Mouse (Mus musculus): ENCODE measurements around the gene Hmgcr. TPM values are rescaled to one million over a fixed set of nuclear protein-coding genes. Genes with fewer than 3 reads are reported as not detected.
A peak's percentile ranks its signal among the peaks of the same experiment; 100 is the strongest.

Hmgcr gene
- total RNA-seq (2012; rRNA removed) = 143 and 202 TPM in 2 replicates

- Histone ChIP-seq H3K27ac (ENCODE audit: insufficient read depth, low read depth, low read length, poor library complexity, severe bottlenecking) (peak within 1 kb of the TSS; percentile 56), H3K4me3 (ENCODE audit: insufficient read depth in 1 of 2, low read depth in 1 of 2, low read length in 2 of 2, poor library complexity in 1 of 2, severe bottlenecking in 1 of 2) (peak within 1 kb of the TSS; percentile 83 to 85), H3K4me1 (ENCODE audit: control insufficient read depth in 2 of 2, insufficient read depth in 2 of 2, low read length in 2 of 2, poor library complexity in 1 of 2) (peaks cover 11 to 14% of the 10 kb centered on the region in 2 experiments; a peak in 3 of 4 replicates), H3K9me3 (ENCODE audit: control insufficient read depth, insufficient read depth, low read depth, low read length) (no peaks in the 10 kb centered on the region), H3K9ac (ENCODE audit: insufficient read depth, low read depth, low read length, poor library complexity, severe bottlenecking) (peak within 1 kb of the TSS; percentile 87), H3K36me3 (ENCODE audit: control insufficient read depth, insufficient read depth, low read length, poor library complexity, severe bottlenecking) (peaks cover 11% of the 10 kb centered on the region)
- TF ChIP-seq MAFK (IDR thresholded peaks at IDR 0.05; ENCODE audit: insufficient read depth, low read depth, low read length) (no peak), HCFC1 (IDR thresholded peaks at IDR 0.05; ENCODE audit: borderline replicate concordance, insufficient read depth, low read length) (no peak), CHD2 (IDR thresholded peaks at IDR 0.05; ENCODE audit: low read depth, low read length) (no peak), ZC3H11A (IDR thresholded peaks at IDR 0.05; ENCODE audit: borderline replicate concordance, low read depth, low read length) (no peak), ZNF384 (IDR thresholded peaks at IDR 0.05; ENCODE audit: low read depth, low read length) (no peak)
- DNase-seq (ENCODE audit: low read depth, low spot score) = peak; percentile 91
- in situ Hi-C loops (cut with MboI; ENCODE audit: low sequenced_read_pairs in 2 of 2, unreplicated experiment in 2 of 2) = no loop called here
Measured at GRCm38 (mm10) chr13:96670406-96671077, at the start of gene Hmgcr. TSS of gene Hmgcr (minus strand) at chr13:96670936.

GRCm38 (mm10) chr13:96720003-96720402 lies 49.3 kb upstream of the Hmgcr start:
- Histone ChIP-seq H3K27ac (ENCODE audit: insufficient read depth, low read depth, low read length, poor library complexity, severe bottlenecking) (no peak overlapping the region), H3K9ac (ENCODE audit: insufficient read depth, low read depth, low read length, poor library complexity, severe bottlenecking) (no peak overlapping the region), H3K4me3 (ENCODE audit: insufficient read depth in 1 of 2, low read depth in 1 of 2, low read length in 2 of 2, poor library complexity in 1 of 2, severe bottlenecking in 1 of 2) (no peak overlapping the region), H3K36me3 (ENCODE audit: control insufficient read depth, insufficient read depth, low read length, poor library complexity, severe bottlenecking) (no peaks in the 10 kb centered on the region), H3K9me3 (ENCODE audit: control insufficient read depth, insufficient read depth, low read depth, low read length) (no peaks in the 10 kb centered on the region), H3K4me1 (ENCODE audit: control insufficient read depth in 2 of 2, insufficient read depth in 2 of 2, low read length in 2 of 2, poor library complexity in 1 of 2) (no peaks in the 10 kb centered on the region)
- TF ChIP-seq HCFC1 (IDR thresholded peaks at IDR 0.05; ENCODE audit: borderline replicate concordance, insufficient read depth, low read length) (no peak), MAFK (IDR thresholded peaks at IDR 0.05; ENCODE audit: insufficient read depth, low read depth, low read length) (no peak), CHD2 (IDR thresholded peaks at IDR 0.05; ENCODE audit: low read depth, low read length) (no peak), ZC3H11A (IDR thresholded peaks at IDR 0.05; ENCODE audit: borderline replicate concordance, low read depth, low read length) (no peak), ZNF384 (IDR thresholded peaks at IDR 0.05; ENCODE audit: low read depth, low read length) (no peak)
- no peak for DNase-seq (ENCODE audit: low read depth, low spot score)
- in situ Hi-C loops (cut with MboI; ENCODE audit: low sequenced_read_pairs in 2 of 2, unreplicated experiment in 2 of 2) = no loop called here

- H3K9me3 ChIP-seq (ENCODE audit: control insufficient read depth, insufficient read depth, low read depth, low read length) = no peaks in the 10 kb centered on the region
- in situ Hi-C loops (cut with MboI; ENCODE audit: low sequenced_read_pairs in 2 of 2, unreplicated experiment in 2 of 2) = no loop called here
- TF ChIP-seq MAFK (IDR thresholded peaks at IDR 0.05; ENCODE audit: insufficient read depth, low read depth, low read length) = no peak
- TF ChIP-seq CHD2 (IDR thresholded peaks at IDR 0.05; ENCODE audit: low read depth, low read length) = no peak
- no peak for TF ChIP-seq HCFC1 (IDR thresholded peaks at IDR 0.05; ENCODE audit: borderline replicate concordance, insufficient read depth, low read length)
- no peak for TF ChIP-seq ZNF384 (IDR thresholded peaks at IDR 0.05; ENCODE audit: low read depth, low read length)
- TF ChIP-seq ZC3H11A (IDR thresholded peaks at IDR 0.05; ENCODE audit: borderline replicate concordance, low read depth, low read length) = no peak
- H3K36me3 ChIP-seq (ENCODE audit: control insufficient read depth, insufficient read depth, low read length, poor library complexity, severe bottlenecking) = no peaks in the 10 kb centered on the region
- no peaks in the 10 kb centered on the region for H3K4me1 ChIP-seq (ENCODE audit: control insufficient read depth in 2 of 2, insufficient read depth in 2 of 2, low read length in 2 of 2, poor library complexity in 1 of 2)
- no peak for DNase-seq (ENCODE audit: low read depth, low spot score)
- H3K4me3 ChIP-seq (ENCODE audit: insufficient read depth in 1 of 2, low read depth in 1 of 2, low read length in 2 of 2, poor library complexity in 1 of 2, severe bottlenecking in 1 of 2) = no peak overlapping the region
- H3K27ac ChIP-seq (ENCODE audit: insufficient read depth, low read depth, low read length, poor library complexity, severe bottlenecking) = no peak overlapping the region
- H3K9ac ChIP-seq (ENCODE audit: insufficient read depth, low read depth, low read length, poor library complexity, severe bottlenecking) = no peak overlapping the region
Measured at GRCm38 (mm10) chr13:96717821-96718220, 47.1 kb upstream of the Hmgcr start.

- H3K4me3 ChIP-seq (ENCODE audit: insufficient read depth in 1 of 2, low read depth in 1 of 2, low read length in 2 of 2, poor library complexity in 1 of 2, severe bottlenecking in 1 of 2) = no peak overlapping the region
- no peak overlapping the region for H3K27ac ChIP-seq (ENCODE audit: insufficient read depth, low read depth, low read length, poor library complexity, severe bottlenecking)
- H3K4me1 ChIP-seq (ENCODE audit: control insufficient read depth in 2 of 2, insufficient read depth in 2 of 2, low read length in 2 of 2, poor library complexity in 1 of 2) = no peaks in the 10 kb centered on the region
- DNase-seq (ENCODE audit: low read depth, low spot score) = no peak
- in situ Hi-C loops (cut with MboI; ENCODE audit: low sequenced_read_pairs in 2 of 2, unreplicated experiment in 2 of 2) = no loop called here
- no peaks in the 10 kb centered on the region for H3K36me3 ChIP-seq (ENCODE audit: control insufficient read depth, insufficient read depth, low read length, poor library complexity, severe bottlenecking)
- no peak overlapping the region for H3K9ac ChIP-seq (ENCODE audit: insufficient read depth, low read depth, low read length, poor library complexity, severe bottlenecking)
- H3K9me3 ChIP-seq (ENCODE audit: control insufficient read depth, insufficient read depth, low read depth, low read length) = no peaks in the 10 kb centered on the region
- TF ChIP-seq ZNF384 (IDR thresholded peaks at IDR 0.05; ENCODE audit: low read depth, low read length) = no peak
- TF ChIP-seq CHD2 (IDR thresholded peaks at IDR 0.05; ENCODE audit: low read depth, low read length) = no peak
- no peak for TF ChIP-seq ZC3H11A (IDR thresholded peaks at IDR 0.05; ENCODE audit: borderline replicate concordance, low read depth, low read length)
- no peak for TF ChIP-seq MAFK (IDR thresholded peaks at IDR 0.05; ENCODE audit: insufficient read depth, low read depth, low read length)
- TF ChIP-seq HCFC1 (IDR thresholded peaks at IDR 0.05; ENCODE audit: borderline replicate concordance, insufficient read depth, low read length) = no peak
Measured at GRCm38 (mm10) chr13:96716311-96716710, 45.6 kb upstream of the Hmgcr start.

Data from ES-E14 (cell line).